Mouse (Mus musculus): ENCODE measurements around the gene Gm10638. TPM values are rescaled to one million over a fixed set of nuclear protein-coding genes. Genes with fewer than 3 reads are reported as not detected.
A peak's percentile ranks its signal among the peaks of the same experiment; 100 is the strongest.

Gm10638 gene
- polyA plus RNA-seq, 1 experiment from 2014 or later, result 3.6 TPM

GRCm38 (mm10) chr8:86719368-86719767, 26.1 kb upstream of the Gm10638 start:
- H3K27ac ChIP-seq, result no peak overlapping the region
- H3K4me3 ChIP-seq (replicated peaks), result no peak overlapping the region
- peaks cover 11% of the 10 kb centered on the region for H3K36me3 ChIP-seq
- H3K9ac ChIP-seq, result no peak overlapping the region
- 95% methylated on average over 1 of the region's 1 CpGs for WGBS
- H3K9me3 ChIP-seq, result no peaks in the 10 kb centered on the region
- H3K27me3 ChIP-seq (replicated peaks), result no peaks in the 10 kb centered on the region
- no peak for ATAC-seq (ENCODE audit: insufficient read depth, low FRiP score, low read depth)
- H3K4me2 ChIP-seq, result no peak overlapping the region
- H3K4me1 ChIP-seq, result no peaks in the 10 kb centered on the region

DNA sequence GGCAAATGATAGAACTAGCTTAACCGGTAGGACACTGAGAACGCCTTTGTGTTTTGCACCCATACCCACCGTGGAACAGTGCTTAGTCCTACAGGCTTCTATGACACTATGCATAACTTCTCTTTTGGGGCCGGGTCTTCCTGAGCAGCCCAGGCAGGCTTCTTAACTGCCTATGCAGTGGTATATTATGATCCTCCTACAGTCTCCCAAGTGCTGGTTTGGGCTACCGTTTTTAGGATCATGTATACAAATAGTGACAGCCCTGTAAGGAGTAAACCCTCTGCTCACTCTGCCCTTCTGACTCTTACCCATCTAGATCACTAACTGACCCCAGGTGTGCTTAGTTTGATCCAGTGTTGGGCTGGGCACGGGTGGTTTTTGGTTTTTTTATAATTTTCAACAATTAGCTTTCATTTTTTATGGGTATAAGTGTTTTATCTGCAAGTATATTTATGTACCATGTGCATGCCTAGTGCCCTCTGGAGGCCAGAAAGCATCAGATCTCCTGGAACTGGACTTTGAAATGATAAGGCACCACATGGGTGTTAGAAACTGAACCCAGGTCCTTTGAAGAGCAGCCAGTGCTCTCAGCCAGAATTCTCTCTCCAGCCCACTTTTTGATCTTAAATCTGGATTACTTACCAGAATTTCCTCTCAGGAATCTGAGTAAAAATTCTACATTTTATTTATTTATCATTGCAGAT, 24.6 kb upstream of the Gm10638 start:
- Histone ChIP-seq H3K4me1 (no peaks in the 10 kb centered on the region), H3K4me2 (no peak overlapping the region), H3K27me3 (replicated peaks) (no peaks in the 10 kb centered on the region), H3K9me3 (no peaks in the 10 kb centered on the region), H3K4me3 (replicated peaks) (no peak overlapping the region), H3K36me3 (peaks cover 10% of the 10 kb centered on the region), H3K27ac (no peak overlapping the region), H3K9ac (no peak overlapping the region)
- ATAC-seq (ENCODE audit: insufficient read depth, low FRiP score, low read depth), result no peak
- 85% methylated on average over 6 of the region's 6 CpGs for whole genome bisulfite sequencing

DNA sequence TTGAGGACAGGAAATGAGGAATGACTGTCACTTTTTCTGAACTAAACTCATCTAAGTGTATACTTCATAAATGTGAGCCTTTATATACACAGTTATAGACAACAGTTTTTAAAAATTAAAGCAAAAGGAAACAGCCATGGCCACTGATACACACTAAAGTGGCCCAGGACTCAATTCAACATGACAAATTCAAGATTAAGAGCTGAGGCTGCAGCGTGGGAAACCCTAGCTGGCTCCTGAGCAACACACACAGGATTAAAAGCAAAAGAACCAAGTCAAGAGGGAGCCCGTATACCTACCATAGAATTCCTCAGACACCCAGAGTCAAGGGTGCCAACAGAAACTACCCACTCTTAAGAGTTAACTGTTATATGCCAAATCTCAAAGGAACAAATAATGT, 24.0 kb upstream of the Gm10638 start:
- WGBS, result 82% methylated on average over 2 of the region's 2 CpGs
- Histone ChIP-seq H3K4me1 (no peaks in the 10 kb centered on the region), H3K4me2 (no peak overlapping the region), H3K9ac (no peak overlapping the region), H3K9me3 (no peaks in the 10 kb centered on the region), H3K27me3 (replicated peaks) (no peaks in the 10 kb centered on the region), H3K27ac (no peak overlapping the region), H3K36me3 (peaks cover 7% of the 10 kb centered on the region; the same call in 1 of the 2 replicates), H3K4me3 (replicated peaks) (no peak overlapping the region)
- ATAC-seq (ENCODE audit: insufficient read depth, low FRiP score, low read depth), result no peak

GRCm38 (mm10) chr8:86726959-86727358, 18.5 kb upstream of the Gm10638 start:
- Histone ChIP-seq H3K27me3 (replicated peaks) (no peaks in the 10 kb centered on the region), H3K4me3 (replicated peaks) (no peak overlapping the region), H3K9ac (no peak overlapping the region), H3K4me2 (no peak overlapping the region), H3K4me1 (peaks cover 15% of the 10 kb centered on the region), H3K27ac (no peak overlapping the region), H3K9me3 (no peaks in the 10 kb centered on the region), H3K36me3 (no peaks in the 10 kb centered on the region)
- ATAC-seq (ENCODE audit: insufficient read depth, low FRiP score, low read depth), result no peak
- 73% methylated on average over 6 of the region's 6 CpGs for WGBS

GRCm38 (mm10) chr8:86728224-86728950, 17.1 kb upstream of the Gm10638 start:
- Histone ChIP-seq H3K36me3 (no peaks in the 10 kb centered on the region), H3K9ac (no peak overlapping the region), H3K4me3 (replicated peaks) (no peak overlapping the region), H3K4me2 (no peak overlapping the region), H3K4me1 (peaks cover 15% of the 10 kb centered on the region), H3K9me3 (no peaks in the 10 kb centered on the region), H3K27ac (no peak overlapping the region), H3K27me3 (replicated peaks) (no peaks in the 10 kb centered on the region)
- 51% methylated on average over 19 of the region's 19 CpGs for WGBS
- ATAC-seq (ENCODE audit: insufficient read depth, low FRiP score, low read depth), result 0 out of 2 replicates have a peak, but pooled peaks have one; percentile 56

DNA sequence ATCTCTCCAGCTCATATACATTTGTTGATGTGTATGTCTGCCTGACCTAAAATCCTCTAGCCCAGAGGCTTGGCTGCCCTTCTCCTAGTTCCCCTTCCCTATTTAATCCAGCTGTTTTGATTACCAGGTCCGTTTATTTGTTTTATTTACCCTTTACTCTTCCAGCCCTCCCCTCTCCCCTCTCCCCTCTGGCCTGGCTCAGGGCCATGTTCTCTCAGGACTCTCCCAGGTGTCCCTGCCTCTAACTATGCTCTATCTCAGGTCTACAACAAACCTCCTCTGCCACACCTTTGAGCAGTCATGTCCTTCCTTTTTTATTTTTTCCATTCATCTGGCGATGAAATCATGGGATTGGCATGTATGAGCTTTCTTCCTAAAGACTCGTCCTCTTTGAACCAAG, 15.2 kb upstream of the Gm10638 start:
- Histone ChIP-seq H3K9me3 (no peaks in the 10 kb centered on the region), H3K9ac (no peak overlapping the region), H3K4me3 (replicated peaks) (no peak overlapping the region), H3K4me1 (peaks cover 15% of the 10 kb centered on the region), H3K4me2 (no peak overlapping the region), H3K27ac (no peak overlapping the region; the same call in 1 of the 2 replicates), H3K36me3 (no peaks in the 10 kb centered on the region), H3K27me3 (replicated peaks) (no peaks in the 10 kb centered on the region)
- 31% methylated on average over 3 of the region's 3 CpGs for WGBS
- no peak for ATAC-seq (ENCODE audit: insufficient read depth, low FRiP score, low read depth)

DNA sequence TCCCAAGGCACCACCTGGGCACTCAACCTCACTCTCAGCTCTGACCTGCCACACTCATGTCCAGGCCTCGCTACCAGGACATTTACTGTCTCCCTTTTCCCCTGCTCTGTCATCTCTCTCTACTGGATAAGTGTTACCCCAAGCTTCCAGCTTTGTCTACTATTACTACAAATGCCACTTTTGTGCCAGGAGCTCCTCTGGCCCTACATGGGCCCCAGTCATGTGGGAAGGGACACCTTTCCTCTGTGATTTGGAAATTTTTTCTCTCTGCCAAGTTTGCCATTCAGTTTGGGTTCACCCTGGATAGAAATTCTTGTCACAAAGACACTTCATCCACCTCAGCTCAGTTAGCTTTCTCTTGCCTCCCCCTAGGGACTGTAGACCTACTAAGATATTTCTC, 14.6 kb upstream of the Gm10638 start:
- no peak overlapping the region; the same call in 1 of the 2 replicates for H3K27ac ChIP-seq
- no peak overlapping the region for H3K9ac ChIP-seq
- peaks cover 15% of the 10 kb centered on the region for H3K4me1 ChIP-seq
- H3K4me3 ChIP-seq (replicated peaks), result no peak overlapping the region
- no peaks in the 10 kb centered on the region for H3K27me3 ChIP-seq (replicated peaks)
- 86% methylated on average over 1 of the region's 1 CpGs for WGBS
- H3K9me3 ChIP-seq, result no peaks in the 10 kb centered on the region
- no peaks in the 10 kb centered on the region for H3K36me3 ChIP-seq
- H3K4me2 ChIP-seq, result no peak overlapping the region
- ATAC-seq (ENCODE audit: insufficient read depth, low FRiP score, low read depth), result no peak

- H3K4me3 ChIP-seq (replicated peaks), result no peak overlapping the region
- WGBS, result 79% methylated on average over 4 of the region's 4 CpGs
These were observed 11.3 kb upstream of the Gm10638 start for GRCm38 (mm10) chr8:86734171-86734570.

DNA sequence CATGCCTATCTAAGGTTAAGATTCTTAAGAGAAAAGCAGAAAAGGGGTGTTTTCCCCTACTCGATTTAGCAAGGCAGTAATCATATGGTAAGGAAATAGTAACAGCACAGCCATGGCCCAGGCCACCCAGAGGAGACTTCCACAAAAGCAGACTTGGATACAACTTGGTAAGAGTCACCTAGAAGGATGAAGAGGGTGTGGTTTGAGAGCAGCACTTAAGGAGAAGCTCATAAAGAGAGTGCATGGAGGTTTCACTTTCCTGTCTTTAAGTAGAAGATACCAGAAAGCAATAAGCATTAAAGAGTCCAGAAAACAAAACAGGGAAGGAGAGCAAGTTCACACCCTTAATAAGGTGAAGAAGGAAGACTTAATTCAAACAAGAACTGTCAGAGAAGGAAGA, 10.5 kb upstream of the Gm10638 start:
- H3K36me3 ChIP-seq, result no peaks in the 10 kb centered on the region
- 67% methylated on average over 1 of the region's 1 CpGs for WGBS
- ATAC-seq (ENCODE audit: insufficient read depth, low FRiP score, low read depth), result no peak
- H3K9me3 ChIP-seq, result no peaks in the 10 kb centered on the region
- H3K4me2 ChIP-seq, result no peak overlapping the region
- no peaks in the 10 kb centered on the region for H3K27me3 ChIP-seq (replicated peaks)
- H3K4me1 ChIP-seq, result peaks cover 11% of the 10 kb centered on the region
- no peak overlapping the region for H3K4me3 ChIP-seq (replicated peaks)
- H3K9ac ChIP-seq, result no peak overlapping the region
- no peak overlapping the region for H3K27ac ChIP-seq

More at GRCm38 (mm10) chr8:86734171-86734570, 11.3 kb upstream of the Gm10638 start:
- Histone ChIP-seq H3K36me3 (no peaks in the 10 kb centered on the region), H3K4me2 (no peak overlapping the region), H3K9me3 (no peaks in the 10 kb centered on the region), H3K9ac (no peak overlapping the region), H3K27ac (no peak overlapping the region), H3K27me3 (replicated peaks) (no peaks in the 10 kb centered on the region), H3K4me1 (peaks cover 11% of the 10 kb centered on the region)
- ATAC-seq (ENCODE audit: insufficient read depth, low FRiP score, low read depth), result no peak

GRCm38 (mm10) chr8:86735446-86736111, 9.9 kb upstream of the Gm10638 start:
- H3K4me2 ChIP-seq, result no peak overlapping the region
- H3K9ac ChIP-seq, result no peak overlapping the region
- H3K9me3 ChIP-seq, result no peaks in the 10 kb centered on the region
- H3K4me3 ChIP-seq (replicated peaks), result no peak overlapping the region
- no peaks in the 10 kb centered on the region for H3K27me3 ChIP-seq (replicated peaks)
- 30% methylated on average over 3 of the region's 3 CpGs for WGBS
- no peak overlapping the region for H3K27ac ChIP-seq
- H3K36me3 ChIP-seq, result no peaks in the 10 kb centered on the region
- no peak for ATAC-seq (ENCODE audit: insufficient read depth, low FRiP score, low read depth)
- H3K4me1 ChIP-seq, result peaks cover 11% of the 10 kb centered on the region

DNA sequence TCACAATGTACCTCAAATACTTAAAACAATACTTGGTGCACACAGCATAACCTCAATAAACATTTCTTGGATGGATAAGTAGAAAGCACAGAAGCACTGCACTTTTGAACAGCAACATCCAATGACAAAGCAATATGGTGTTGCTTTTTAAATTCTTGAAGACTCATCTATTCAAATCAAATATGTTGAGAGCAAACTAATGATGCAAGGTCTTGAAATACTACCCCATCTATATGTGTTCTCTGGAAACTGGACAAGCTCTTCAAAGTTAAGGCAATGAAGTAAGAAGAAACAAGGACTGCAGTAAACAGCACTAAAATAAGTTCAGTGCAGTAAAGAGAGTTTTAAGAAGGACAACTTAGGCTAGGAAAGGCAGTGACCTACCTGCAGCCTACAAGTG, 4.6 kb upstream of the Gm10638 start:
- no peak for ATAC-seq (ENCODE audit: insufficient read depth, low FRiP score, low read depth)
- H3K27me3 ChIP-seq (replicated peaks), result no peaks in the 10 kb centered on the region
- no peak overlapping the region for H3K9ac ChIP-seq
- no peak overlapping the region for H3K27ac ChIP-seq
- no peak overlapping the region for H3K4me2 ChIP-seq
- H3K4me3 ChIP-seq (replicated peaks), result no peak overlapping the region
- no peaks in the 10 kb centered on the region for H3K36me3 ChIP-seq
- no peaks in the 10 kb centered on the region for H3K9me3 ChIP-seq
- peaks cover 3% of the 10 kb centered on the region; the same call in 1 of the 2 replicates for H3K4me1 ChIP-seq

DNA sequence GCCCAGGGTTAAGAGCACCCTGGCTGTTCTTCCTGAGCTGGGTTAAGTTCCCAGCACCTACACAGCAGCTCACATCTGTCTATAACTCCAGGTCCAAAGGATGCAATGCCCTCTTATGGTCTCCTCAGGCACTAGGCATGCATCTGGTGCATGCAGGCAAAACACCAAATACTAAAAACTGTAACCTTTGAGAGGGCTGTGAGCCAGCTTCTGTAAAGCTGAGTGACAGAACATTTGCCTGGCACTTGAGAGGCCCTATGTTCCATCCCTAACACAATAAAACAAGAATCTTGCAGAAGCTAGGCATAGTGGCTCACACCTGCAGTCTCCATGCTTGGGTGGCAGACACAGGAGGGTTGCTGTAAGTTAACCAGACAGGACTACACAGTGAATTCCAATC, 3.9 kb upstream of the Gm10638 start:
- H3K4me2 ChIP-seq, result no peak overlapping the region
- no peaks in the 10 kb centered on the region for H3K27me3 ChIP-seq (replicated peaks)
- peaks cover under 1% of the 10 kb centered on the region; the same call in 1 of the 2 replicates for H3K4me1 ChIP-seq
- ATAC-seq (ENCODE audit: insufficient read depth, low FRiP score, low read depth), result no peak
- no peaks in the 10 kb centered on the region for H3K36me3 ChIP-seq
- H3K27ac ChIP-seq, result no peak overlapping the region
- no peak overlapping the region for H3K9ac ChIP-seq
- no peaks in the 10 kb centered on the region for H3K9me3 ChIP-seq
- no peak overlapping the region for H3K4me3 ChIP-seq (replicated peaks)

All from stomach, embryonic 15.5 days (tissue).